Mouse (Mus musculus) erythroblast, embryonic 14.5 days (primary cell): ENCODE measurements around the gene Ptgdr2.

ENCODE experiments used
- GATA1 ChIP-seq: IDR thresholded peaks from 2 replicates; pipeline ENCODE4 v1.6.1; 2012; ENCODE audit warnings: low read length, inconsistent platforms, mixed read lengths
- TAL1 ChIP-seq: IDR thresholded peaks from 3 replicates; pipeline ENCODE4 v1.6.1; 2012; ENCODE audit warnings: low read length, inconsistent platforms, mixed read lengths

GRCm38 (mm10) chr19:10991911-10992310 is 55.0 kb downstream of the Ptgdr2 start:
- TF ChIP-seq TAL1: no peak
- no peak for TF ChIP-seq GATA1
